Mouse (Mus musculus): Measurements from ENCODE around the gene Shank2. TPM values are rescaled to one million over a fixed set of nuclear protein-coding genes. Genes with fewer than 3 reads are reported as not detected.

The Shank2 gene
- polyA plus RNA-seq, 1 experiment from 2014 or later, result 0.49 TPM

- Histone ChIP-seq H3K27me3 (ENCODE audit: control insufficient read depth, insufficient read depth, low read length) (peaks cover 4% of the 10 kb centered on the region; the same call in 1 of the 2 replicates), H3K4me2 (ENCODE audit: low read length) (no peak overlapping the region), H3K36me3 (ENCODE audit: control insufficient read depth, insufficient read depth, low read length) (no peaks in the 10 kb centered on the region), H3K4me1 (ENCODE audit: control insufficient read depth in 2 of 2, insufficient read depth in 2 of 2, low read length in 2 of 2) (no peaks in the 10 kb centered on the region), H3K27ac (replicated peaks in 1 of 2; ENCODE audit: control insufficient read depth in 1 of 2, insufficient read depth in 1 of 2, low read depth in 2 of 2, low read length in 2 of 2) (no peak overlapping the region), H3K9ac (ENCODE audit: low read length) (no peak overlapping the region), H3K4me3 (ENCODE audit: control insufficient read depth in 1 of 2, insufficient read depth in 1 of 2, low read depth in 1 of 2, low read length in 2 of 2) (no peak overlapping the region), H3K9me3 (ENCODE audit: control insufficient read depth, low read length) (no peaks in the 10 kb centered on the region)
- ATAC-seq (ENCODE audit: insufficient number of reproducible peaks, insufficient read depth, low FRiP score, low read depth), result no peak
- WGBS, result 11% methylated on average over 8 of the region's 8 CpGs
These were observed 424.2 kb downstream of the Shank2 start for GRCm38 (mm10) chr7:144425953-144426352.

GRCm38 (mm10) chr7:144426594-144426993, 424.9 kb downstream of the Shank2 start:
- Histone ChIP-seq H3K9ac (ENCODE audit: low read length) (no peak overlapping the region), H3K4me2 (ENCODE audit: low read length) (no peak overlapping the region), H3K9me3 (ENCODE audit: control insufficient read depth, low read length) (no peaks in the 10 kb centered on the region), H3K27ac (replicated peaks in 1 of 2; ENCODE audit: control insufficient read depth in 1 of 2, insufficient read depth in 1 of 2, low read depth in 2 of 2, low read length in 2 of 2) (no peak overlapping the region), H3K27me3 (ENCODE audit: control insufficient read depth, insufficient read depth, low read length) (peaks cover 4% of the 10 kb centered on the region; the same call in 1 of the 2 replicates), H3K4me3 (ENCODE audit: control insufficient read depth in 1 of 2, insufficient read depth in 1 of 2, low read depth in 1 of 2, low read length in 2 of 2) (no peak overlapping the region), H3K36me3 (ENCODE audit: control insufficient read depth, insufficient read depth, low read length) (no peaks in the 10 kb centered on the region), H3K4me1 (ENCODE audit: control insufficient read depth in 2 of 2, insufficient read depth in 2 of 2, low read length in 2 of 2) (no peaks in the 10 kb centered on the region)
- WGBS, result 82% methylated on average over 3 of the region's 3 CpGs
- ATAC-seq (ENCODE audit: insufficient number of reproducible peaks, insufficient read depth, low FRiP score, low read depth), result peak; percentile 17; the same call in 1 of the 2 replicates

- Histone ChIP-seq H3K27ac (replicated peaks in 1 of 2; ENCODE audit: control insufficient read depth in 1 of 2, insufficient read depth in 1 of 2, low read depth in 2 of 2, low read length in 2 of 2) (no peak overlapping the region), H3K36me3 (ENCODE audit: control insufficient read depth, insufficient read depth, low read length) (no peaks in the 10 kb centered on the region), H3K9ac (ENCODE audit: low read length) (no peak overlapping the region), H3K4me1 (ENCODE audit: control insufficient read depth in 2 of 2, insufficient read depth in 2 of 2, low read length in 2 of 2) (no peaks in the 10 kb centered on the region), H3K9me3 (ENCODE audit: control insufficient read depth, low read length) (no peaks in the 10 kb centered on the region), H3K4me3 (ENCODE audit: control insufficient read depth in 1 of 2, insufficient read depth in 1 of 2, low read depth in 1 of 2, low read length in 2 of 2) (no peak overlapping the region), H3K4me2 (ENCODE audit: low read length) (no peak overlapping the region), H3K27me3 (ENCODE audit: control insufficient read depth, insufficient read depth, low read length) (peaks cover 4% of the 10 kb centered on the region; the same call in 1 of the 2 replicates)
- 72% methylated on average over 3 of the region's 3 CpGs for WGBS
- no peak for ATAC-seq (ENCODE audit: insufficient number of reproducible peaks, insufficient read depth, low FRiP score, low read depth)
These were observed 425.7 kb downstream of the Shank2 start for GRCm38 (mm10) chr7:144427460-144427859.

GRCm38 (mm10) chr7:144432920-144433319, 431.2 kb downstream of the Shank2 start:
- H3K4me2 ChIP-seq (ENCODE audit: low read length), result no peak overlapping the region
- WGBS, result 64% methylated on average over 2 of the region's 2 CpGs
- no peak for ATAC-seq (ENCODE audit: insufficient number of reproducible peaks, insufficient read depth, low FRiP score, low read depth)
- no peak overlapping the region for H3K9ac ChIP-seq (ENCODE audit: low read length)
- H3K27me3 ChIP-seq (ENCODE audit: control insufficient read depth, insufficient read depth, low read length), result no peaks in the 10 kb centered on the region
- no peak overlapping the region for H3K27ac ChIP-seq (replicated peaks in 1 of 2; ENCODE audit: control insufficient read depth in 1 of 2, insufficient read depth in 1 of 2, low read depth in 2 of 2, low read length in 2 of 2)
- H3K4me1 ChIP-seq (ENCODE audit: control insufficient read depth in 2 of 2, insufficient read depth in 2 of 2, low read length in 2 of 2), result no peaks in the 10 kb centered on the region
- H3K4me3 ChIP-seq (ENCODE audit: control insufficient read depth in 1 of 2, insufficient read depth in 1 of 2, low read depth in 1 of 2, low read length in 2 of 2), result no peak overlapping the region
- H3K9me3 ChIP-seq (ENCODE audit: control insufficient read depth, low read length), result no peaks in the 10 kb centered on the region
- H3K36me3 ChIP-seq (ENCODE audit: control insufficient read depth, insufficient read depth, low read length), result peaks cover 26% of the 10 kb centered on the region

GRCm38 (mm10) chr7:144438811-144439210, 437.1 kb downstream of the Shank2 start:
- no peak overlapping the region for H3K27ac ChIP-seq (replicated peaks in 1 of 2; ENCODE audit: control insufficient read depth in 1 of 2, insufficient read depth in 1 of 2, low read depth in 2 of 2, low read length in 2 of 2)
- H3K4me3 ChIP-seq (ENCODE audit: control insufficient read depth in 1 of 2, insufficient read depth in 1 of 2, low read depth in 1 of 2, low read length in 2 of 2), result no peak overlapping the region
- no peaks in the 10 kb centered on the region for H3K9me3 ChIP-seq (ENCODE audit: control insufficient read depth, low read length)
- H3K36me3 ChIP-seq (ENCODE audit: control insufficient read depth, insufficient read depth, low read length), result peaks cover 82% of the 10 kb centered on the region
- H3K4me2 ChIP-seq (ENCODE audit: low read length), result no peak overlapping the region
- H3K4me1 ChIP-seq (ENCODE audit: control insufficient read depth in 2 of 2, insufficient read depth in 2 of 2, low read length in 2 of 2), result no peaks in the 10 kb centered on the region
- no peaks in the 10 kb centered on the region for H3K27me3 ChIP-seq (ENCODE audit: control insufficient read depth, insufficient read depth, low read length)
- no peak overlapping the region for H3K9ac ChIP-seq (ENCODE audit: low read length)
- WGBS, result 98% methylated on average over 7 of the region's 7 CpGs
- no peak for ATAC-seq (ENCODE audit: insufficient number of reproducible peaks, insufficient read depth, low FRiP score, low read depth)

- Histone ChIP-seq H3K27me3 (ENCODE audit: control insufficient read depth, insufficient read depth, low read length) (no peaks in the 10 kb centered on the region), H3K27ac (replicated peaks in 1 of 2; ENCODE audit: control insufficient read depth in 1 of 2, insufficient read depth in 1 of 2, low read depth in 2 of 2, low read length in 2 of 2) (no peak overlapping the region), H3K36me3 (ENCODE audit: control insufficient read depth, insufficient read depth, low read length) (peaks cover 97% of the 10 kb centered on the region), H3K4me3 (ENCODE audit: control insufficient read depth in 1 of 2, insufficient read depth in 1 of 2, low read depth in 1 of 2, low read length in 2 of 2) (no peak overlapping the region), H3K4me1 (ENCODE audit: control insufficient read depth in 2 of 2, insufficient read depth in 2 of 2, low read length in 2 of 2) (no peaks in the 10 kb centered on the region), H3K9ac (ENCODE audit: low read length) (no peak overlapping the region), H3K4me2 (ENCODE audit: low read length) (no peak overlapping the region), H3K9me3 (ENCODE audit: control insufficient read depth, low read length) (no peaks in the 10 kb centered on the region)
- WGBS, result 91% methylated on average over 11 of the region's 11 CpGs
- no peak for ATAC-seq (ENCODE audit: insufficient number of reproducible peaks, insufficient read depth, low FRiP score, low read depth)
These were observed 439.7 kb downstream of the Shank2 start for GRCm38 (mm10) chr7:144441466-144441865.

- 87% methylated on average over 4 of the region's 4 CpGs for WGBS
- no peaks in the 10 kb centered on the region for H3K9me3 ChIP-seq (ENCODE audit: control insufficient read depth, low read length)
- H3K4me3 ChIP-seq (ENCODE audit: control insufficient read depth in 1 of 2, insufficient read depth in 1 of 2, low read depth in 1 of 2, low read length in 2 of 2), result no peak overlapping the region
- no peak overlapping the region for H3K9ac ChIP-seq (ENCODE audit: low read length)
- peaks cover 97% of the 10 kb centered on the region for H3K36me3 ChIP-seq (ENCODE audit: control insufficient read depth, insufficient read depth, low read length)
- no peak overlapping the region for H3K27ac ChIP-seq (replicated peaks in 1 of 2; ENCODE audit: control insufficient read depth in 1 of 2, insufficient read depth in 1 of 2, low read depth in 2 of 2, low read length in 2 of 2)
- H3K4me1 ChIP-seq (ENCODE audit: control insufficient read depth in 2 of 2, insufficient read depth in 2 of 2, low read length in 2 of 2), result no peaks in the 10 kb centered on the region
- no peaks in the 10 kb centered on the region for H3K27me3 ChIP-seq (ENCODE audit: control insufficient read depth, insufficient read depth, low read length)
- no peak for ATAC-seq (ENCODE audit: insufficient number of reproducible peaks, insufficient read depth, low FRiP score, low read depth)
- H3K4me2 ChIP-seq (ENCODE audit: low read length), result no peak overlapping the region
These were observed 440.2 kb downstream of the Shank2 start for GRCm38 (mm10) chr7:144441976-144442375.

- Histone ChIP-seq H3K4me1 (ENCODE audit: control insufficient read depth in 2 of 2, insufficient read depth in 2 of 2, low read length in 2 of 2) (peaks cover under 1 to 2% of the 10 kb centered on the region in 2 experiments; a peak in 3 of 4 replicates), H3K9me3 (ENCODE audit: control insufficient read depth, low read length) (no peaks in the 10 kb centered on the region), H3K36me3 (ENCODE audit: control insufficient read depth, insufficient read depth, low read length) (peaks cover 95% of the 10 kb centered on the region), H3K9ac (ENCODE audit: low read length) (no peak overlapping the region), H3K4me3 (ENCODE audit: control insufficient read depth in 1 of 2, insufficient read depth in 1 of 2, low read depth in 1 of 2, low read length in 2 of 2) (no peak overlapping the region), H3K27me3 (ENCODE audit: control insufficient read depth, insufficient read depth, low read length) (no peaks in the 10 kb centered on the region), H3K4me2 (ENCODE audit: low read length) (no peak overlapping the region), H3K27ac (replicated peaks in 1 of 2; ENCODE audit: control insufficient read depth in 1 of 2, insufficient read depth in 1 of 2, low read depth in 2 of 2, low read length in 2 of 2) (no peak overlapping the region)
- ATAC-seq (ENCODE audit: insufficient number of reproducible peaks, insufficient read depth, low FRiP score, low read depth), result no peak
- 93% methylated on average over 7 of the region's 7 CpGs for WGBS
These were observed 443.1 kb downstream of the Shank2 start for GRCm38 (mm10) chr7:144444788-144445187.

Measured in heart, embryonic 14.5 days (tissue).